Mouse (Mus musculus): ENCODE measurements at regions not wholly inside any gene's neighbourhood (a gene's known extent, or its start where the extent isn't known, plus 50 kb on each side); places are given as distances from the start of the nearest gene placed in this dataset.

- no peaks in the 10 kb centered on the region for H3K36me3 ChIP-seq (ENCODE audit: insufficient read depth)
- no peak for DNase-seq
- TF ChIP-seq CTCF (IDR thresholded peaks at IDR 0.05; ENCODE audit: low read depth) = 0 out of 2 replicates have a peak, but pooled peaks have one; percentile 25
- no peak overlapping the region for H3K27ac ChIP-seq (ENCODE audit: low read depth, low read length)
- no peaks in the 10 kb centered on the region for H3K9me3 ChIP-seq (ENCODE audit: low read length)
- no peak overlapping the region for H3K4me3 ChIP-seq (ENCODE audit: low read depth, low read length)
- H3K27me3 ChIP-seq (ENCODE audit: insufficient read depth, low read length) = no peaks in the 10 kb centered on the region
- H3K9ac ChIP-seq = no peak overlapping the region
- no peaks in the 10 kb centered on the region for H3K4me1 ChIP-seq (ENCODE audit: insufficient read depth)
- 91% methylated on average over 1 of the region's 1 CpGs for WGBS
- H3K4me2 ChIP-seq (ENCODE audit: low read depth) = no peak overlapping the region
- ATAC-seq = no peak
These were observed 65.6 kb downstream of the En1 start for GRCm38 (mm10) chr1:120667776-120668175.

DNA sequence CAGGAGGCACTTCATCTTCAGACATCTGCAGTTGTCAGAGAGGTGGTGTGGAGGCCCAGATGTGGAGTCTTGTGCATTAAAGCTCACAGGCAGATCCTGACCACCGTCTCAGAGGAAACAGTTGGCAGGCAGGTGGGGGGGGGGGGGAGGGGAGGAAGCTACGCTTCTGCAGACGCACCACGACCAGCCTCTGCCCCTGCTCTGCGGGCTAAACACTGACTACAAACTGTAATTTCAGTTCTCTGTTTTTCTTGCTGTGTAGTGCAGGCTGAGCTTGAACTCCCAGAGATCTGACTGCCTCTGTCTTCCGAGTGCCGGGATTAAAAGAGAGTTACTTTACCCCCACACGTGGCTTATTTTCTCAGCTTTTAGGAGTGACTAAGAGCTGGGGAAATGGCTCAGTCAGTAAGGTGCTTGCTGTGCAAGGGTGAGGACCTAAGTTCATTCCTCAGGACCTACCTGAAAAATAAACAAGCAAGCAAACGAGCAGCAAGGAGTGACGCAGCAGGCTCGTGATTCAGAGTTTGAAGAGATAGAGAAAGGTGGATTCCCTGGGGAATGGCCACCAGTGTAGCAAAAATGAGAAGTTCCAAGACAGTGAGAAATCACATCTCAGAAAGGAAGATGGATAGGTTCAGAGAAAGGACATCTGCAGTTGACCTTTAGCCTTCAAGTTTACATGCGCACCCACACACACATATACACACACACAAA is 81.5 kb downstream of the En1 start:
- no peak overlapping the region for H3K9ac ChIP-seq
- ATAC-seq (no peak), DNase-seq (no peak)
- no peak for TF ChIP-seq CTCF (IDR thresholded peaks at IDR 0.05; ENCODE audit: low read depth)
- WGBS = 75% methylated on average over 12 of the region's 12 CpGs
- no peaks in the 10 kb centered on the region for H3K27me3 ChIP-seq (ENCODE audit: insufficient read depth, low read length)
- H3K9me3 ChIP-seq (ENCODE audit: low read length) = no peaks in the 10 kb centered on the region
- no peak overlapping the region for H3K27ac ChIP-seq (ENCODE audit: low read depth, low read length)
- no peak overlapping the region for H3K4me2 ChIP-seq (ENCODE audit: low read depth)
- H3K36me3 ChIP-seq (ENCODE audit: insufficient read depth) = no peaks in the 10 kb centered on the region
- no peak overlapping the region for H3K4me3 ChIP-seq (ENCODE audit: low read depth, low read length)
- H3K4me1 ChIP-seq (ENCODE audit: insufficient read depth) = no peaks in the 10 kb centered on the region

- DNase-seq (no peak), ATAC-seq (peak; percentile 51; the same call in 1 of the 2 replicates)
- no peak overlapping the region for H3K27ac ChIP-seq (ENCODE audit: low read depth, low read length)
These were observed 83.5 kb downstream of the En1 start for GRCm38 (mm10) chr1:120685650-120686244.

DNA sequence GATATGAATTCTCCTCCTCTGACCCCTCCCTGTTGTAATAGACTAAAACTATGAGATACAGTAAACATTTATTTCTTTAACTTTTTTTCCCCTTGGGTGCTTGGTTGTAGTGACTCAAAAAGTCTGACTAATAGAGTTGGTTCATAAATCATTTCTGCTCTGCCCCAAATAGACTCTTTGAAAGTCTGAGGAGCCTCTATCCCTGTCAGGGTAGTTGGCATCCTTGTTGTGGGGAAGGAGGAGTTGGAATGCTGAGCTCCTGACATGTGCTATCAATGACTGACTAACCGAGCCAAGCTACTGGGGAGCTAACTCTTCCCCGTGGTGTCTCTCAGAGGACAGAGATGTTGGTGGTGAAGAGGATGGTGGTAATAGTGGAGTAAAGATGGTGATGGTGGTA is 89.4 kb downstream of the En1 start:
- Histone ChIP-seq H3K9ac (no peak overlapping the region), H3K4me1 (ENCODE audit: insufficient read depth) (no peaks in the 10 kb centered on the region), H3K9me3 (ENCODE audit: low read length) (0 out of 2 replicates have a peak, but pooled peaks cover 4% of the 10 kb centered on the region), H3K4me2 (ENCODE audit: low read depth) (no peak overlapping the region), H3K27ac (ENCODE audit: low read depth, low read length) (no peak overlapping the region), H3K36me3 (ENCODE audit: insufficient read depth) (no peaks in the 10 kb centered on the region), H3K27me3 (ENCODE audit: insufficient read depth, low read length) (no peaks in the 10 kb centered on the region), H3K4me3 (ENCODE audit: low read depth, low read length) (no peak overlapping the region)
- TF ChIP-seq CTCF (IDR thresholded peaks at IDR 0.05; ENCODE audit: low read depth) = no peak
- no peak for ATAC-seq
- no peak for DNase-seq
- WGBS = 89% methylated on average over 2 of the region's 2 CpGs

More at GRCm38 (mm10) chr1:120685650-120686244, 83.5 kb downstream of the En1 start:
- Histone ChIP-seq H3K4me3 (ENCODE audit: low read depth, low read length) (no peak overlapping the region), H3K4me1 (ENCODE audit: insufficient read depth) (no peaks in the 10 kb centered on the region), H3K27me3 (ENCODE audit: insufficient read depth, low read length) (no peaks in the 10 kb centered on the region), H3K4me2 (ENCODE audit: low read depth) (no peak overlapping the region), H3K9ac (no peak overlapping the region), H3K9me3 (ENCODE audit: low read length) (no peaks in the 10 kb centered on the region), H3K36me3 (ENCODE audit: insufficient read depth) (no peaks in the 10 kb centered on the region)
- peak; percentile 47 for TF ChIP-seq CTCF (IDR thresholded peaks at IDR 0.05; ENCODE audit: low read depth)
- 52% methylated on average over 6 of the region's 6 CpGs for WGBS

DNA sequence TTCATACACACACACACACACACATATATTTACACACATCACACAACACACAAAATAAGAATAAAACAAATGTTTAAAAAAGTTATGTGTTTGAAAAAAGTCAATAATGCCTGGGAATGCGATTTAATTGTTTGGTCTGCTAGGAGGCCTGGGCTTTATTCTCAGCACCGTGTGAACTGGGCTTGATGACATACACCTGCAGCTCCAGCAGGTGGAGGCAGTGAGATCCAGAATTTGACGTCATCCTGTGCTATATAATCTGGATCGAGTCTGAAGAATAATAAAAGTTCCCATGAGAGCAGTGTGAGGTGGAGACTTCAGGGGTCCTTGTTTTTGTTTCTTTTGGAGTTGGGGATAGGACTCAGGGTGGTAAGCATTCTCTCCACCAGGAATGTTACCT is 96.0 kb downstream of the En1 start:
- H3K4me2 ChIP-seq (ENCODE audit: low read depth) = no peak overlapping the region
- H3K4me1 ChIP-seq (ENCODE audit: insufficient read depth) = no peaks in the 10 kb centered on the region
- ATAC-seq (no peak), DNase-seq (no peak)
- 0 out of 2 replicates have a peak, but pooled peaks cover 4% of the 10 kb centered on the region for H3K9me3 ChIP-seq (ENCODE audit: low read length)
- H3K36me3 ChIP-seq (ENCODE audit: insufficient read depth) = no peaks in the 10 kb centered on the region
- H3K27me3 ChIP-seq (ENCODE audit: insufficient read depth, low read length) = no peaks in the 10 kb centered on the region
- no peak overlapping the region for H3K4me3 ChIP-seq (ENCODE audit: low read depth, low read length)
- H3K9ac ChIP-seq = no peak overlapping the region
- no peak overlapping the region for H3K27ac ChIP-seq (ENCODE audit: low read depth, low read length)
- TF ChIP-seq CTCF (IDR thresholded peaks at IDR 0.05; ENCODE audit: low read depth) = no peak
- 76% methylated on average over 4 of the region's 4 CpGs for WGBS

DNA sequence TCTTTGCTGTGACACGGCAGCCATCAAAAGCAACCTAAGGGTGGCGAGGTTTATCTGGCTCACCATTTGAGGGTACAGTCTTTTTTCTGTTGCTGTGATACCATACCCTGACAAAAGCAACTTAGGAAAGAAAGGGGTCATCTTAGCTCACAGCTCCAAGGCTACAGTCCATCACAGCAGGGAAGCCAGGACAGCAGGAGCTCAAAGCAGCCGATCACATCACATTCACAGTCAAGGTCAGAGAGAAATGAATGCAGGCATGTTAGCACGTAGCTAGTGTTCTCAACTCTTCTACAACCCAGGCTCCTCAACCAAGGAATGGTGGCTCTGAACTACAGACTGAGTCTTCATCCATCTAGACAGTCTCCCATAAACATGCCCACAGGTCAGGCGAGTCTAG is 102.0 kb downstream of the En1 start:
- no peak overlapping the region for H3K9ac ChIP-seq
- no peak for ATAC-seq
- no peak for TF ChIP-seq CTCF (IDR thresholded peaks at IDR 0.05; ENCODE audit: low read depth)

DNA sequence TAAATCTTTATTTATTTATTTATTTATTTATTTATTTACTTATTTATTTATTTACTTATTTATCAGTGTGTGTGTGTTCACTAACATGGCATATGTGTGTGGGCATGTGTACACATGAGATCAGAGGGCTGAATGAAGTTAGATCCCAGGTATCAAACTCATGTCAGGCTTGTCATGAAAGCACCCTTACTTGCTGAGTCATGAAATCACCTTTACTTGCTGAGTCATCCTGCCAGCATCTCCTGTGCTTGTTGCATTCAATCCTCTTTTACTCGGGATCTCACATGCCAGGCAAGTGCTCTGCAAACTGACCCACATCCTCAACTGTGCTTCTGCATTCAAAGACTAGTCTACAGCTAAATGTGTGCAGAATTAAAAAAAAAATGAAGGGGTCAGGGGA is 103.8 kb downstream of the En1 start:
- 68% methylated on average over 1 of the region's 1 CpGs for WGBS
- Histone ChIP-seq H3K27ac (ENCODE audit: low read depth, low read length) (no peak overlapping the region), H3K4me2 (ENCODE audit: low read depth) (no peak overlapping the region)

More for the DNA sequence above, 102.0 kb downstream of the En1 start:
- WGBS = 55% methylated on average over 5 of the region's 5 CpGs
- H3K9me3 ChIP-seq (ENCODE audit: low read length) = no peaks in the 10 kb centered on the region
- no peaks in the 10 kb centered on the region for H3K36me3 ChIP-seq (ENCODE audit: insufficient read depth)
- H3K4me2 ChIP-seq (ENCODE audit: low read depth) = no peak overlapping the region
- DNase-seq = no peak
- H3K4me1 ChIP-seq (ENCODE audit: insufficient read depth) = no peaks in the 10 kb centered on the region
- H3K27ac ChIP-seq (ENCODE audit: low read depth, low read length) = no peak overlapping the region
- H3K27me3 ChIP-seq (ENCODE audit: insufficient read depth, low read length) = no peaks in the 10 kb centered on the region
- no peak overlapping the region for H3K4me3 ChIP-seq (ENCODE audit: low read depth, low read length)

More for the DNA sequence above, 103.8 kb downstream of the En1 start:
- no peaks in the 10 kb centered on the region for H3K36me3 ChIP-seq (ENCODE audit: insufficient read depth)
- TF ChIP-seq CTCF (IDR thresholded peaks at IDR 0.05; ENCODE audit: low read depth) = no peak
- no peaks in the 10 kb centered on the region for H3K4me1 ChIP-seq (ENCODE audit: insufficient read depth)
- H3K9me3 ChIP-seq (ENCODE audit: low read length) = no peaks in the 10 kb centered on the region
- H3K4me3 ChIP-seq (ENCODE audit: low read depth, low read length) = no peak overlapping the region
- DNase-seq = no peak
- H3K27me3 ChIP-seq (ENCODE audit: insufficient read depth, low read length) = no peaks in the 10 kb centered on the region
- ATAC-seq = no peak
- no peak overlapping the region for H3K9ac ChIP-seq
